Mouse (Mus musculus) heart, embryonic 10.5 days (tissue): ENCODE results near the gene Mta3. TPM values are rescaled to one million over a fixed set of nuclear protein-coding genes. Genes with fewer than 3 reads are reported as not detected.

Source experiments
- DNase-seq: peaks from one replicate; pipeline ENCODE4 v3.0.0-alpha.2; 2017; ENCODE audit warnings: low spot score
- H3K27ac ChIP-seq: fragments of 300-500 bp; sonication (generic); 2 replicates; pipeline ENCODE4 v1.5.1; 2016; ENCODE audit warnings: mild to moderate bottlenecking
- H3K27me3 ChIP-seq: fragments of 300-500 bp; sonication (generic); 2 replicates; pipeline ENCODE4 v1.6.1; 2016; ENCODE audit warnings: mild to moderate bottlenecking; ENCODE audit not compliant: poor library complexity, insufficient read depth, severe bottlenecking
- H3K36me3 ChIP-seq: fragments of 300-500 bp; sonication (generic); 2 replicates; pipeline ENCODE4 v1.6.1; 2016; ENCODE audit warnings: mild to moderate bottlenecking, moderate library complexity
- H3K4me1 ChIP-seq: fragments of 300-500 bp; sonication (generic); 2 replicates; pipeline ENCODE4 v1.6.1; 2016; ENCODE audit warnings: mild to moderate bottlenecking
- H3K4me3 ChIP-seq: fragments of 300-500 bp; sonication (generic); 2 replicates; pipeline ENCODE4 v1.5.1; 2016; ENCODE audit warnings: mild to moderate bottlenecking, moderate library complexity
- H3K9me3 ChIP-seq: fragments of 300-500 bp; sonication (generic); 2 replicates; pipeline ENCODE4 v1.6.1; 2016; ENCODE audit warnings: mild to moderate bottlenecking, moderate library complexity
- WGBS: fragments of 180-500 bp; shearing (Covaris S2); methylation state at CpG from one replicate; pipeline ENCODE4 v1.1.7; 2016; 5-methylcytosine and 5-hydroxymethylcytosine counted together
- polyA plus RNA-seq: library from polyadenylated mRNA; unstranded; fragments of >200 nt; fragmentation: Nextera tagmentation; extraction: Ambion mirVana; gene quantifications from 2 replicates; pipeline ENCODE4 v1.2.1, GENCODE M21; 2016

The Mta3 gene
- polyA plus RNA-seq, 1 experiment from 2014 or later = 50.5 TPM

DNA sequence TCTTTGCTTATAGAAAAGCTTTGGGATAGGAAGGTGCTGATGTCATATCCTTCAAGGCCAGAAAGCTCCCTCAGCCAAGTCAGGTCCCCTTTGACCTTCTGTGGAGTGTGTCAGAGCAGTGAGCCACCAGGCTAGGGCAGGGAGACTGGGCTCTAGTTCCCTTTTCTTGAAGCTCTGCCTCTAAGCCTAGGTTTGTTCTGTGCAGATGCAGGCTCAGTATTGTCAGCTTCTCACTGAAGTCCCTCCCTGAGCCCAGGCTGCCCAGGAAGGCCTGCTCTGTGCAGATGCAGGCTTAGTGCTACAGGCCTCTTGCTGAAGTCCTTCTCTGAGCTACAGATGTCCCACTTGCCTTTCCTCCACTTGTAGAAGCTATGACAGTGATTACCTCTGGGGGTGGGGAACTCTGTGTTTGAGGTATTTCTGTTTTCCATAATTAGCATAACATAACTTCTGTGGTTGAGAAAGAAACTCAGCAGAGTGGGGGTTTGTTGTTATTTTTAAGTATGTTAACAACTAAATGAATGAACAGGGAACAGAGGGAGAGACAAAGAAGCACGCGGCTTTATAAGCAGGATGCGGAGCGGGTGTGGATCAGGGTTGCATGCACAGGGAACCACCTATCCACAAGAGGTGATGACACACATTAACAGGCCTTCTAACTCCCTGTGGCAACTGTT is 124.8 kb downstream of the Mta3 start:
- H3K27me3 ChIP-seq = no peaks in the 10 kb centered on the region; the same call in 1 of the 2 replicates
- no peak overlapping the region for H3K4me3 ChIP-seq
- DNase-seq = no peak
- peaks cover 37% of the 10 kb centered on the region for H3K4me1 ChIP-seq
- WGBS = 85% methylated on average over 4 of the region's 4 CpGs
- H3K9me3 ChIP-seq = no peaks in the 10 kb centered on the region
- H3K36me3 ChIP-seq = no peaks in the 10 kb centered on the region
- 0 out of 2 replicates have a peak overlapping the region, but pooled peaks have one; percentile 3 for H3K27ac ChIP-seq

GRCm38 (mm10) chr17:83834120-83834519 is 128.2 kb downstream of the Mta3 start:
- DNase-seq = no peak
- H3K27ac ChIP-seq = no peak overlapping the region

DNA sequence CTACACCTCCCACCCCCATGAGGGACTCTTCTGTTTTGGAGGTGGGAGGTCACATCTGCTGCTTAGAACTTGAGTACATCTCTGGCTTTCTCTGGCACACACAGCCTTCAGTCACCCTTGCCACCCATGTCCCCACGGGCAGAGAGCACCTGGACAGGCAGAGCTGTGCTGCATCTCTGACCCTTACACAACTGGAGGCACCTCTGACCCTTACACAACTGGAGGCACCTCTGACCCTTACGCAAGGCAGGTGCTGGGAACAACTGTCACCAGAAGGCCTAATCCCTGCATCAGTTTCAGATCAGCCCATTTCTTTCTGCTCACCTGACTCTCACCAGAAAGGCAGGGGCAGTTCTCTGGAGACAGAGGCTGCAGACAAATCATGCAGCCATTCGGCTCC is 130.1 kb downstream of the Mta3 start:
- H3K4me1 ChIP-seq = peaks cover 9% of the 10 kb centered on the region; the same call in 1 of the 2 replicates
- no peak for DNase-seq
- no peaks in the 10 kb centered on the region for H3K36me3 ChIP-seq
- H3K4me3 ChIP-seq = no peak overlapping the region
- H3K27me3 ChIP-seq = peaks cover 16% of the 10 kb centered on the region; the same call in 1 of the 2 replicates
- H3K9me3 ChIP-seq = no peaks in the 10 kb centered on the region
- H3K27ac ChIP-seq = no peak overlapping the region
- WGBS = 78% methylated on average over 3 of the region's 3 CpGs

More at GRCm38 (mm10) chr17:83834120-83834519, 128.2 kb downstream of the Mta3 start:
- Histone ChIP-seq H3K9me3 (no peaks in the 10 kb centered on the region), H3K4me1 (peaks cover 21% of the 10 kb centered on the region), H3K4me3 (no peak overlapping the region), H3K36me3 (no peaks in the 10 kb centered on the region), H3K27me3 (peaks cover 15% of the 10 kb centered on the region; the same call in 1 of the 2 replicates)
- WGBS = 53% methylated on average over 4 of the region's 4 CpGs

DNA sequence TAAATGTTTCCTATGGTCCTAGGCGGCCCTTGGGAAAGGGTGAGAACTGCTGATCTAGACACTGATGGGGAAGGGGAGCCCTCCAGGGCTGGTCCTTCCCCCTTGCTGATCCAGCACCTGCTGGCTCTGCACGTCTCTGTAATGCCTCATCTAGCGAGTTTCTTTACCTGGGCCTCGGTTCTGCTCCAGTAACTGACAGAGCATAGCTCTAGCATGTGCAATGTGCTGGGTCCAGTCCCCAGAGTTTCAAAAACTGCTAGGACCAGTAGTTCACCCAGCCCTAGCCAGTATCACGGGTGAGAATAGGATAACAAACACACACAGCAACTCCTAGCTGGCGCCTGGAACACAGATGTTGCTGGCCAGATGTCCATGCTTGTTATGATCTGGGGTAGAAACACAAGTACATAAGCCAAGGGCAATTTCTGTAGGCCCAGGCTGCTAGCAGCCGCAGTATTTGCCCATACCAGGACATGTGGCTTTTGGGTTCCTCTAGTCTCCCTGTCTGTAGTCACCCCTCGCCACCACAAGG is 131.8 kb downstream of the Mta3 start:
- H3K36me3 ChIP-seq = no peaks in the 10 kb centered on the region
- peaks cover 9% of the 10 kb centered on the region; the same call in 1 of the 2 replicates for H3K4me1 ChIP-seq
- H3K4me3 ChIP-seq = no peak overlapping the region
- H3K27me3 ChIP-seq = peaks cover 16% of the 10 kb centered on the region; the same call in 1 of the 2 replicates
- H3K27ac ChIP-seq = no peak overlapping the region
- DNase-seq = no peak
- WGBS = 70% methylated on average over 8 of the region's 8 CpGs
- H3K9me3 ChIP-seq = no peaks in the 10 kb centered on the region

DNA sequence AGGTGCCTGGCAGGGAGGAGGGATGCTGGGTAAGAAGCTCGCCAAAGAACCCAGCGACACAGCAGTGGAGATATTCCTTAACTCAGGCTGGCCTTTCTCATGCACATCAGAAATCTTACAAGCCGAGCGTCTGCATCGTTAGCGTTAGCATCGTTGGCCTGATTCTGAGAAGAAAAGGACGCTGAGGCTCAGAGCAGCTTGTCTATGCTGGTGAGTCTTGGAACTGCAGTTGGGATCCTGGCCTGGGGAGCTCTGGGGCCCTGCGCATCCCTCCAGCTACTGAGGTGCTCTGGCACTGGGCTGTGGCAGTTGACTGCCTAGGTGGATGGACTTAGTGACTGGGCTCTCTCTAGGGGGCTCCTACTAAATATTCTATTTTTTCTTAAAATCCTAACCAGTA is 133.2 kb downstream of the Mta3 start:
- H3K4me1 ChIP-seq = peaks cover 22% of the 10 kb centered on the region
- no peaks in the 10 kb centered on the region for H3K9me3 ChIP-seq
- no peaks in the 10 kb centered on the region for H3K36me3 ChIP-seq
- DNase-seq = no peak
- H3K27ac ChIP-seq = no peak overlapping the region
- 70% methylated on average over 9 of the region's 9 CpGs for WGBS
- H3K27me3 ChIP-seq = peaks cover 20% of the 10 kb centered on the region; the same call in 1 of the 2 replicates
- no peak overlapping the region for H3K4me3 ChIP-seq

- 75% methylated on average over 5 of the region's 5 CpGs for whole genome bisulfite sequencing
- H3K27ac ChIP-seq = no peak overlapping the region
- DNase-seq = no peak
These were observed 135.0 kb downstream of the Mta3 start for GRCm38 (mm10) chr17:83841011-83841410.

GRCm38 (mm10) chr17:83843780-83844179 is 137.8 kb downstream of the Mta3 start:
- H3K4me1 ChIP-seq = peaks cover 12% of the 10 kb centered on the region
- DNase-seq = peak; percentile 91
- H3K27me3 ChIP-seq = peaks cover 16% of the 10 kb centered on the region
- no peaks in the 10 kb centered on the region for H3K36me3 ChIP-seq
- H3K27ac ChIP-seq = no peak overlapping the region; the same call in 1 of the 2 replicates
- H3K9me3 ChIP-seq = no peaks in the 10 kb centered on the region
- 33% methylated on average over 7 of the region's 7 CpGs for WGBS
- no peak overlapping the region for H3K4me3 ChIP-seq

More at GRCm38 (mm10) chr17:83841011-83841410, 135.0 kb downstream of the Mta3 start:
- H3K27me3 ChIP-seq = peaks cover 20% of the 10 kb centered on the region; the same call in 1 of the 2 replicates
- H3K9me3 ChIP-seq = no peaks in the 10 kb centered on the region
- no peak overlapping the region for H3K4me3 ChIP-seq
- H3K36me3 ChIP-seq = no peaks in the 10 kb centered on the region
- peaks cover 12% of the 10 kb centered on the region for H3K4me1 ChIP-seq

DNA sequence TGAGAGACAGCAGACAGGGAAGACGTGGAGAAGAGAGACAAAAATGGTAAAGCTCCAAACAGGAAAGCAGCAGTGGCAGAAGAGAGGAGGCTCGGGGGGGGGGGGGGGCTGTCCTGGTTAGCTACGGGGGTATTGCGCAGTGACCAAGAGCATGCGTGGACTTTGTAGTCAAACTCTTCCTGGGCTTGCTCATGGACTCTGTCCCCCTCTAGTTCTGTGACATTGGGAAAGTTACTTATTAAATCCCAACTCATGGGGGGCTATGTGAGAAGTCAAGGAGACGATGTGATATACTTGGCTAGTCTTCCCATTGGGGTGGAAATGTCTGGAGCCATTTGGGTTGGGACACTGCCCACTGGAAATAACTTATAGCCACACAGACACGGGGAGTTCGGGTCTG is 139.6 kb downstream of the Mta3 start:
- peaks cover 11% of the 10 kb centered on the region for H3K27me3 ChIP-seq
- H3K27ac ChIP-seq = no peak overlapping the region
- 80% methylated on average over 8 of the region's 8 CpGs for WGBS
- H3K36me3 ChIP-seq = no peaks in the 10 kb centered on the region
- H3K4me3 ChIP-seq = no peak overlapping the region
- peaks cover 19% of the 10 kb centered on the region for H3K4me1 ChIP-seq
- DNase-seq = no peak
- no peaks in the 10 kb centered on the region for H3K9me3 ChIP-seq

DNA sequence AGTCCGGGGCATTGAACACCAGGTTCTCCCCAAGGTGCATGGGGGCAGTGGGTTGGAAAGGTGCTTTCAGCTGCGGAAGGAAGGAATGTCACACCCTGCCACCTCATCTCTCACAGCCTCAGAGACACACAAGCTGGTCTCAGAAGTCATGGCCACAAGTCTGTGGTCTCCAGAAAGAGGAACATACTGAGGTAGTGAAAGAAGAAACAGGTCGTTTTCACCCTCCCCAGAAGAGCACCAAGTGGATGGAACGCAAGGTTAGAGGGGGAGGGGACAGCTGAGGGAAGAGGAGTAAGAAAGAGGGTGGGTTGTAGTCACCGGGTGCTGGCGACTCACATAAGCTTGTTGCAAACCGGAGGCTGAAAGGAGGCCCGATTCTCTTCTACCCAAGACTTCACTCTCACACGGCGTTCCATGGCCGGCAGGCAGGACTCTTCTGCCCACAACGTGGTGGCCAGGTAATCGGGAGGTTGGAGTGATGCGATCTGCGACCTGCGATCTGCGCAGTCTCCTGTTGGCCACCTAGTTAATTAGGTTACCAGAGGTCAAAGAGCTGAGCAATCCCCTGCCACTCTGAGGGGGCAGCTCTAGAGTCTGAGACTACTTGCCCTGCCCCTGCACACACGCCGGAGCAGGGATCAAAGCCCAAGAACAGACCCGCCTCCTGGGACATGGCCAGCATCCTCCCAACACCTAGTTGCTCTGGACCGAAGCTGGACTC is 140.5 kb downstream of the Mta3 start:
- DNase-seq = no peak
- H3K9me3 ChIP-seq = no peaks in the 10 kb centered on the region
- H3K27ac ChIP-seq = no peak overlapping the region
- no peak overlapping the region for H3K4me3 ChIP-seq
- WGBS = 71% methylated on average over 21 of the region's 21 CpGs
- H3K36me3 ChIP-seq = no peaks in the 10 kb centered on the region
- peaks cover 11% of the 10 kb centered on the region for H3K27me3 ChIP-seq
- peaks cover 20% of the 10 kb centered on the region for H3K4me1 ChIP-seq

DNA sequence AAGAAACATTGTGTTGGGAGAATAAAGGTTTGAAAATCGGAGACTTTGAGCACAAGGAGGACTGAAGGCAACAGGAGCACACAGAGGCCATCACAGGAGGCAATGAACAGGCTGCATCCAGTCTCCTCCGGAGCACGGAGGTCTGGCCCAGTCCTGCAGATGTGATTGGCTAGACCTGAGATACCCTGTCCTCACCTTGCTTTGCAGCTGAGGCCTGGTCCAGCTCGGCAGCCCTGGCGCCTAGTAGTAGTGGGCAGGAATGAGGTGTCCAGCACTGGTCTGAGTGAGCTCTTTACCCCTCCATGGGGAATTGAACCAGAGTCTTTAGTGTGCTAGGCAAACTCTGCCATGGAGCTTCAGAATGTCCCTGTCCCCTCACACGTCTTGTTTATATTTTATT is 141.1 kb downstream of the Mta3 start:
- WGBS = 79% methylated on average over 6 of the region's 6 CpGs

GRCm38 (mm10) chr17:83847815-83848214 is 141.9 kb downstream of the Mta3 start, which contains the start of gene Haao:
Haao (minus strand) TSS chr17:83847963.
- no peak within 1 kb of the TSS for H3K27ac ChIP-seq
- 69% methylated on average over 3 of the region's 3 CpGs for WGBS
- H3K27me3 ChIP-seq = peaks cover 10% of the 10 kb centered on the region
- H3K4me1 ChIP-seq = peaks cover 19% of the 10 kb centered on the region
- no peaks in the 10 kb centered on the region for H3K36me3 ChIP-seq
- no peak for DNase-seq
- H3K4me3 ChIP-seq = no peak within 1 kb of the TSS
- H3K9me3 ChIP-seq = no peaks in the 10 kb centered on the region

More for the DNA sequence above, 141.1 kb downstream of the Mta3 start:
- DNase-seq = no peak
- Histone ChIP-seq H3K27me3 (peaks cover 11% of the 10 kb centered on the region), H3K36me3 (no peaks in the 10 kb centered on the region), H3K9me3 (no peaks in the 10 kb centered on the region), H3K4me1 (peaks cover 20% of the 10 kb centered on the region), H3K27ac (no peak overlapping the region), H3K4me3 (no peak overlapping the region)

- Histone ChIP-seq H3K27me3 (peaks cover 8% of the 10 kb centered on the region), H3K36me3 (no peaks in the 10 kb centered on the region), H3K4me1 (peaks cover 13% of the 10 kb centered on the region), H3K4me3 (no peak overlapping the region), H3K27ac (no peak overlapping the region), H3K9me3 (no peaks in the 10 kb centered on the region)
- DNase-seq = no peak
- 65% methylated on average over 4 of the region's 4 CpGs for WGBS
These were observed 142.5 kb downstream of the Mta3 start for GRCm38 (mm10) chr17:83848482-83848881.
